Mouse (Mus musculus) cerebellum, adult 2 months (tissue): Measurements from ENCODE around the gene Itgb5.

Experiments used
- CTCF ChIP-seq: fragments of 200-500 bp; IDR thresholded peaks from 2 replicates; pipeline ENCODE4 v1.5.1; 2011; ENCODE audit warnings: low read depth, mild to moderate bottlenecking, control low read depth, low read length, moderate library complexity, borderline replicate concordance; ENCODE audit not compliant: insufficient read depth
- POLR2A ChIP-seq: fragments of 200-500 bp; IDR thresholded peaks from 2 replicates; pipeline ENCODE4 v1.6.1; 2011; ENCODE audit warnings: low read length, control low read depth, borderline replicate concordance; ENCODE audit not compliant: insufficient read depth

DNA sequence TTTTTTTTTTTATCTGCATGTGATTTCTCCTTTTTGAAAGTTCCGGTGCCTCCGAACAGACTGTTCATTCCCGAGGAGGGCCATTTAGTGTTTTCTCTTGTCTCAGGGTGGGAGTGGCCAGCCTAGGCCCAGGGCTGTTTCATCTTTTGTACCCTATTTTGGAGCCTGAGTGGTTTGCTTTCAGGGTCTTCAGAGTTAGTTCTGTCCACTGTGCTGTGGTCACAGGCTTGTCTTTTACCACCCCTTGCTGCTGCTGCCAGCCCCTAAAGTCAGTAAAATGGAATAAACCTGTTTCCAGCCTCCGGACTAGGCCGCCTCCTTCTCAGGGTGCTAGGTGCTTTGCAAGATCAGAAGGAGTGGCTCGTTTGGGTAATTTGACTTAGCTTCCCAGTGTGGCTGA, 2.6 kb downstream of the Itgb5 start:
- TF ChIP-seq POLR2A (no peak), CTCF (no peak)
